Mouse (Mus musculus) splenic B cell, adult 2 months (primary cell): ENCODE measurements around the gene Slc12a9.

ENCODE experiments used
- DNase-seq: peaks from one replicate; pipeline ENCODE4 v3.0.0-alpha.2; 2011; ENCODE audit warnings: low read depth, low spot score
- H3K27me3 ChIP-seq: 2 replicates; pipeline ENCODE4 v1.6.1; 2012; ENCODE audit warnings: mild to moderate bottlenecking, low read length, moderate library complexity, mixed read lengths; ENCODE audit not compliant: control insufficient read depth, poor library complexity, insufficient read depth, severe bottlenecking
- H3K36me3 ChIP-seq: 2 replicates; pipeline ENCODE4 v1.6.1; 2012; ENCODE audit warnings: mild to moderate bottlenecking, low read length, moderate library complexity, mixed read lengths; ENCODE audit not compliant: control insufficient read depth, poor library complexity, insufficient read depth, severe bottlenecking

The Slc12a9 gene

DNA sequence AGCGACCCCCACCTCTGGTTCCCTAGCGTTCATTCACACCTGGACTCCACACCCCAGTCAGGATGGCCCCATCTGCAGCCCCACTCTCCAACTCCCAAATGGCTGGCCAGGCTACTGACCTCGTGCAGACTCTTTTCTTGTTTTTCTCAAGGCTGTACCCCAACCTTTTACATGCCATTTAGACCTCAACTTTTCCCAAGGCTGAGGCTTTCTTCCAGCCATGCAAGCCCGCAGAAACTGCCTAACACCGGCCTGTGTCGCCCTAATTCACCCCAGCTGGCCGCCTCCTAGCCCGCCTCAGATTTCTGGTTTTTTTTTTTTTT lies 17.6 kb upstream of the Slc12a9 start:
- Histone ChIP-seq H3K36me3 (no peaks in the 10 kb centered on the region), H3K27me3 (peaks cover 2% of the 10 kb centered on the region)
- no peak for DNase-seq

GRCm38 (mm10) chr5:137350205-137351057 lies 17.0 kb upstream of the Slc12a9 start:
- no peaks in the 10 kb centered on the region for H3K36me3 ChIP-seq
- DNase-seq, result no peak
- H3K27me3 ChIP-seq, result peaks cover 2% of the 10 kb centered on the region

DNA sequence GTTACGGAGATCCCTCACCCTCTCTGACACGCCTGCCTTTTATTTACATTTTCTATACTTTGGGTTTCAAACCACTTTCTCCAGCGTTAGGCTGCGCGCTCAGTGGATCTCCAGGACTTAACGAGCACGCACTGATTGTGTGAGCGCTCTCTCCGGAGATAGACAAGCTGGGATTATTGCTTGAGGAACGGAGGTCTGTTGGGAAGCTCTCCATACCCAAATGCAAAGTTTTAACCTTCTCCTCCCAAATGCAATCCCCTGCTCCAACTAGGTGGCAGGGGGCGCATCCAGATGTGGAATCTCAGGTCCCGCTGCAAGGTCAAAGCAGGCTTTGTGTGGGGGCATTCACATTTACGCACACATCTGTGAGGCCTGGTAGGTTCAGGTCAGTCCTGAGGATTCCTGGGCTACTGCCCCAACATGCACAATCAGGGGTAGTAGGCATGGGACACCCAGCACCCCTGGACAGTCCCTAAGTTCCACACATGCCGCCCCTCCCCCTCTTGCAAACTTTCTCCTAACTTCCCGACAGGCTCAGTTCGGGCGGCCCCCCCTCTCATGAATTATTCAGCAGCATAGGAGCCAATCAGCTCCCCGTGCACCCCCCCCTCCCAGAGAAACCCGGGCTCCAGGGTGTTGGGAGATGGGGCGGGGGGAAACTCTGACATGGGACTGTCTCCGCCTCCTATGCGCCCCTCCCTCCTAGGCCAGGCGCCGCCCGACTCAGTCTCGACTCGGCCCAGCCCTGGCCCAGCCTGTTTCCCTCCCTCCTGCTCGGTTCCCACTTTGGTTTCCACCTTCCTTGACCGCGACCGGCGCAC lies 16.2 kb upstream of the Slc12a9 start, which contains the start of gene Ephb4:
Ephb4 (plus strand) TSS at position 726 of the 821 bp plus-strand sequence.
- peaks cover 2% of the 10 kb centered on the region for H3K27me3 ChIP-seq
- no peak for DNase-seq
- no peaks in the 10 kb centered on the region for H3K36me3 ChIP-seq

GRCm38 (mm10) chr5:137348482-137349383 lies 15.3 kb upstream of the Slc12a9 start:
- Histone ChIP-seq H3K27me3 (peaks cover 2% of the 10 kb centered on the region), H3K36me3 (no peaks in the 10 kb centered on the region)
- DNase-seq, result no peak

DNA sequence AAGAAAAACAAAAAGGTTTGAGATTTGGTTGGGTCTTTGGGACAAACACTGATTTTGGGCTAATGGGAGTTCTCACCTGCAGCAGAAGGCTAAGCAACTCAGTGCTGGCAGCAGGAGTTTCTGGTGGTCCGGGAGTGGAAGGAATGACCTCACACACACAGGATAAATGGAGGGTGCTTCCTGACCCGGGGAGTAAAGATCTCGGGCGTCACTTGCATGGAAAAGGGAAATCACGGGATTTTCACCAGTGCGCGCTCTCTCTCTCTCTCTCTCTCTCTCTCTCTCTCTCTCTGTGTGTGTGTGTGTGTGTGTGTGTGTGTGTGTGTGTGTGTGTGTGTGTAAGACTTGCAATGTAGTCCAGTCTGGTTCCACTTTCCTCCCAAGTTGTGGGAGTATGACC lies 14.5 kb upstream of the Slc12a9 start:
- no peak for DNase-seq
- Histone ChIP-seq H3K27me3 (peaks cover 2% of the 10 kb centered on the region), H3K36me3 (no peaks in the 10 kb centered on the region)

GRCm38 (mm10) chr5:137346983-137347382 lies 13.6 kb upstream of the Slc12a9 start:
- H3K27me3 ChIP-seq, result no peaks in the 10 kb centered on the region; the same call in none of the 2 replicates
- H3K36me3 ChIP-seq, result no peaks in the 10 kb centered on the region
- DNase-seq, result no peak

- no peaks in the 10 kb centered on the region; the same call in none of the 2 replicates for H3K27me3 ChIP-seq
- DNase-seq, result no peak
- H3K36me3 ChIP-seq, result no peaks in the 10 kb centered on the region
Measured at GRCm38 (mm10) chr5:137346388-137346787, 13.0 kb upstream of the Slc12a9 start.

GRCm38 (mm10) chr5:137345821-137346220 lies 12.4 kb upstream of the Slc12a9 start:
- no peak for DNase-seq
- Histone ChIP-seq H3K27me3 (no peaks in the 10 kb centered on the region; the same call in none of the 2 replicates), H3K36me3 (no peaks in the 10 kb centered on the region)

DNA sequence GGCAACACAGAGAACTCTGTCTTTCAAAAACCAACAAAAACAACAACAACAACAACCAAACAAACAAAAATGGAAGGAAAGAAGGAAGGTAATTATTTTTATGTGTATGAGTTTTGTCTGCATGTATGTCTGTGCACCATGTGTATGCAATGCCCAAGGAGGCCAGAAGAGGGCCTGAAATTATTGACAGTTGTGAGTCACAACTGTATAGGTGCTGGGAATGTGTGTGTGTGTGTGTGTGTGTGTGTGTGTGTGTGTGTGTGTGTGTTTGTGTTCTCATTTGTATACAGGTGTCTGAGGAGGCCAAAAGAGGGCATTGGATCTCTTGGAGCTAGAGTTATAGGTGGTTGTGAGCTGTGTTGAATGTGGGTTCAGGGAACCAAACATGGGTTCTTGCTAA lies 10.5 kb upstream of the Slc12a9 start:
- no peak for DNase-seq
- no peaks in the 10 kb centered on the region for H3K36me3 ChIP-seq
- no peaks in the 10 kb centered on the region; the same call in 1 of the 2 replicates for H3K27me3 ChIP-seq

DNA sequence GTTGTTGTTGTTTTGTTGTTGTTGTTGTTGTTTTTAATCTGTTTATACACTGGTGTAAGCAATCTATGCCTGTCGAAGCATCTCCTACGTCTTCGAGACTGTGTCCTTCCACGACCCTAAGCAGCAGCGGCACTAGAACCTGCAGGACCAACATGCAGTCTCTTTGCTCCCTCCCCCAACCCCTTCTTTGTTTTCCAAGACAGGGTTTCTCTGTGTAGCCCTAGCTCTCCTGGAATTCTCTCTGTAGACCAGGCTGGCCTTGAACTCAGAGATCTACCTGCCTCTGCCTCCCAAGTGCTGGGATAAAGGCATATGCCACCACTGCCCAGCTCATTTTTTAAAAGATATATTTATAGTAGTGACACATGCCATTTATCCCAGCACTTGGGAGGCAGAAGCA lies 10.0 kb upstream of the Slc12a9 start:
- no peak for DNase-seq
- Histone ChIP-seq H3K27me3 (no peaks in the 10 kb centered on the region; the same call in 1 of the 2 replicates), H3K36me3 (no peaks in the 10 kb centered on the region)

DNA sequence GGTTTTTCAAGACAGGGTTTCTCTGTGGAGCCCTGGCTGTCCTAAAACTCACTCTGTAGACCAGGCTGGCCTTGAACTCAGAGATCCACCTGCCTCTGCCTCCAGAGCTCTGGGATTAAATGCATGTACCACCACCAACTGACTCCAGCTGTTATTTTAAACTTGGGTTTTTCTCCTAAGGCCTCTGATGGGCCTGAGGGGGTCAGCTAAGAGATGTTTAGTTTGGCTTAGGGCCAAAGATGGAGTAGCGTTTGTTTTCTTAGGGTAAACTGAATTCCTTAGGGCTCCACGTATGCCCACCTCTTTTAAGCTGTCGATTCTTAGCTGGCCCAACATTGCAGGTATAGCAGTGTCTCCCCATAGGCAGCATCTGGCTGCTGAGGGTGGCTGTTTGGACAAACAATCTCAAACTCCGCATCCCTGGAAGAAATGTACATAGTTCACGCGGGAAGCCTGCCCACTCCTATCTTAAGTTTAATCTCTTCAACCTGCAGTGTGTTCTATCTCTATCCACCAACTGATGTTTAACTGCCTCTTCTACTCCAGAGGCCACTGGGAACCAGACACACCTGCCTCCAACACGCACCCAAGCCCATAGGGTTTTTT lies 9.1 kb upstream of the Slc12a9 start:
- H3K36me3 ChIP-seq, result no peaks in the 10 kb centered on the region
- DNase-seq, result no peak
- H3K27me3 ChIP-seq, result no peaks in the 10 kb centered on the region; the same call in 1 of the 2 replicates

GRCm38 (mm10) chr5:137340222-137340621 lies 6.8 kb upstream of the Slc12a9 start:
- no peaks in the 10 kb centered on the region for H3K27me3 ChIP-seq
- no peak for DNase-seq
- no peaks in the 10 kb centered on the region for H3K36me3 ChIP-seq

- H3K27me3 ChIP-seq, result no peaks in the 10 kb centered on the region
- DNase-seq, result peak; percentile 30
Measured at GRCm38 (mm10) chr5:137339290-137339979, 6.0 kb upstream of the Slc12a9 start.

More at GRCm38 (mm10) chr5:137339290-137339979, 6.0 kb upstream of the Slc12a9 start:
- H3K36me3 ChIP-seq, result no peaks in the 10 kb centered on the region
